Mouse (Mus musculus) embryo, embryonic 10.5 days (tissue): ENCODE data around the gene Vgll3.
A peak's percentile ranks its signal among the peaks of the same experiment; 100 is the strongest.

Source experiments
- DNase-seq: peaks from one replicate; pipeline ENCODE4 v3.0.0-alpha.2; 2015; ENCODE audit warnings: low spot score

The Vgll3 gene

GRCm38 (mm10) chr16:65814918-65815881 lies at the start of gene Vgll3:
Gene Vgll3 (plus strand): TSS chr16:65815257.
- peak; percentile 87 for DNase-seq

DNA sequence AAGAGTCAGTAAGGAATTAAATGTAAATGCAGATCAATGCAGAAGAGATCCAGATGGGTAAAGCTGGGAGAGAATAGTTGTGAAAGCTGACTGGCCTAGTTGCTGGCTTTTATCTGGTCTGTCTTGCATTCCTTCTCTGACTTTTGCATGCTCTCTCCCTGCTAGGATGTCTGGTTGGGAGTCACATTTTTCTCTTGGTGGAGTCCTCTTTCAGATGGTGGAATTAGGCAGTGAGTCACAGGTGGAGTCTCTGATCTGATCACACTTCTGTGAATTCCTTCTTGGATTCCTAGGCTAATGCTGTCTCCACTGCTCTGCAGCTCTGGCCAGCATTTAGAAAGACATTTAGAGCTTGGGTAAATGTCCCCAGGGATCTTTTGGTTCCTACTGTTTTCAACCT lies 49.1 kb upstream of the Vgll3 start:
- DNase-seq, result no peak

GRCm38 (mm10) chr16:65785959-65786358 lies 29.1 kb upstream of the Vgll3 start:
- DNase-seq, result no peak

DNA sequence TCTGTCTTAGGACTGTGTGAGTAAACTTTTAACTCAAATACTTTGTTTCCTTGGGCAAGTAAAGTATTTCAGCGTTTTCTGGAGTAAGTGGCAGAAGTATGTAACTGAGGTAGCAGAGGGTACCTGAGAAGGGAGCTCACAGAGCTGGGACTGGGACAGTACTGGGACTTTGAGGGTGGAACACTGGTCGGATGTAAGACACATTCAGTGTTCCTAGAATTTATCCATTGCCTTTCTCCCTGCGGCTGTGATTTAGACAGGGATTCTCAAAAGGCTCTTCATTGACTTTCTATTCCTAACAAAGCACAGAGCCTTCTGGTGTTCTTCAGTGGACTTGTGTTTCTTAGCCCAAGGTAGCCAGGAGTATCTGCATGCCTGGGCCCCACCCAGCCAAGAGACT lies 1.0 kb downstream of the Vgll3 start:
- peak; percentile 14 for DNase-seq

- no peak for DNase-seq
Observed at GRCm38 (mm10) chr16:65818779-65819178, 3.7 kb downstream of the Vgll3 start.

DNA sequence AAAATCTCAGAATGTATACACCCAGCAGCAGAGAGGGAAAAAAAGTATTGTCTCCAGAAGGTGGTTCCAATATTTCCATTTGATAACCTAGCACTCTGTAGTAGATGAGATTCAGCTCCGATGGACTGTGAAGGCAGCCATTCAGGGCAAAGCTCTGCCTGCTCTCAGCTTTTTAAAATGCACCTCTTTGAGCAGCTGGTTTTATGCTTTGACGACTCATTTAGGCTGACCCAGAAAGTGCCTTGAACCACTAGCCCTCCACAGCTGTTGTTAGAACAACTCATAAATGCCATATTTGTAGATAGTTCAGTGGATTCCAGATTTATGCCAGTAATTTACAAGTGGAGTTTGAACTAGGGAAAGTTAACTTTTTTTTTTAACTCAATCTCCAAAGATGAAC lies 5.7 kb downstream of the Vgll3 start:
- no peak for DNase-seq

GRCm38 (mm10) chr16:65823721-65824120 lies 8.7 kb downstream of the Vgll3 start:
- no peak for DNase-seq

GRCm38 (mm10) chr16:65828141-65828565 lies 13.1 kb downstream of the Vgll3 start:
- DNase-seq, result no peak

GRCm38 (mm10) chr16:65829096-65829495 lies 14.0 kb downstream of the Vgll3 start:
- DNase-seq, result no peak

DNA sequence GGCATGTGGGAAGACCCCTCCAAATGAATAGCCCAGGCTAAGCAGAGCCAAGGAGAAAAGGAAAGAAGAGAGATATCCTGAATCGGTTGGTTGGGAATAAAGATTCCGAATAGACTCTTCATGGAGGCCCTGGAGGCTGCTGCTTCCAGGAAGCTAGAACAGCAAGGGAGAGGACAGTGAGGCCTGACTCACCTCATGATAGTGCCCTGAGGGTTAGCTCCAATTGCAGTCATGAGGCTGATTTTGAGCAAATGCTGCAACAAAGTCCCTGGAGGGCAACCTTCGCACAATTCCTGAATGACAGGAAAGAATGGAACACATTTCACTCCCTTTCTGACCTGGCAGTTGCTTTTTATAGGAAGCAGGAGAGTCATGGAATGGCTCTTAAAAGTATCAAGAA lies 19.7 kb downstream of the Vgll3 start:
- DNase-seq, result no peak

DNA sequence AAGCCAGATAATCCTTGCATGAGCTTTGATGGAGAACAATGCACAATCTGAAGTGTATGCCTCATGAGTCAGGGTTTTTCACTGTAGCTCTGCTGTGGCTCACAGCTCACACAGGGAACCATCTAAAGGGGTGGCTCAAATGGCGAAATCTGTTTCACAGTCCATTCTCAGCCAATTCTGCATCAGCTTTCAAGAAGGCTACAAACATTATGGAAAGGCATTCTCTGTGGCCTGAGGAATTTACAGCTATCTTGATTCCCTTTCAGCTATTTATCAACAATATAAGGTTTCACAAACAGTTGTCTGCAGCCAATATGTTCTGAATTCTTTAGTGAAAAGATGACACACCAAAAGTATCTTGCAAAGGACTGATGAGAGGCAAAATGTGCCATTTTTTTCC lies 35.1 kb downstream of the Vgll3 start:
- DNase-seq, result no peak

- DNase-seq, result peak; percentile 55
Observed at GRCm38 (mm10) chr16:65864471-65864870, 49.4 kb downstream of the Vgll3 start.

DNA sequence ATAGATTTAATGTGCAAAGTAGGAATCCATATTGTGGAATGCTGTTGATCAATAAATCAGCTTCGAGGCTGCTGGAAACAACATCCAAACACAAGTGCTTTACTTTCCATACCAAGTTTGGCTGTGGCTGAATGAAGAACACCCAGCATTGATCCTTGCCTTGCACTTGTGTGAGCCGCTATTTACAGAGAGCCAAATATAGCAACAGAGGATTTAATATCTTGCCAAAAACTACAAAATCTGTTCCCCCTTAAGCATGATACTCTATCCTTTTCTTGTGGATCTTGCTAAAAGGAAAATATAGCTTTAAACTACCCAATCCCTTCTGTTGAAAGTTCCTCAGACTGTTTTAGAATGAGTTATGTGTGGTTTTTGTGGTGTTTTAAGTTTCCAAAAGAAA lies 52.9 kb downstream of the Vgll3 start:
- DNase-seq, result no peak

DNA sequence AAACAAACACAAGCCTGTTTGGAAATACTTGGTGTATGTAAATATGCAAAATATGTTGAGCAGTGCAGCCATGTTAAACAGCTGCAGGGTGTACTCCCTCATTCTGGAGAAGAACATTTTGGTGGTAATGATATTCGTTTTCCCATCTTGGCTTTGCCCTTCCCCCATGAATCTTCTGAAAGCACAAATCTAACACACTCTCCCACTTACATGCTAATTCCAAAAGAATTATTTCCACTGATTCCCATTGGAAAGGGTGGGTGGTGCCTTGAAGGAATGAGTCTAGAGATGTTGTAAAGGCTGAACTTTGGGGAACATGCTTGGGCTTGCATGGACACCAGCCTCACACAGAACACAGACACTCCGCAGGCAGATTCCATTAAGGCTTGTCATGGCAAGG lies 53.9 kb downstream of the Vgll3 start:
- no peak for DNase-seq

GRCm38 (mm10) chr16:65888940-65889339 lies 73.9 kb downstream of the Vgll3 start:
- no peak for DNase-seq
